Mouse (Mus musculus): ENCODE data around the gene Cmtm6. TPM values are rescaled to one million over a fixed set of nuclear protein-coding genes. Genes with fewer than 3 reads are reported as not detected.
A peak's percentile ranks its signal among the peaks of the same experiment; 100 is the strongest.

Cmtm6 gene
- total RNA-seq, 2 experiments from 2014 or later: 26.3 to 30.5 TPM

- no peak for DNase-seq (ENCODE audit: low spot score in 2 of 2)
Measured at GRCm38 (mm10) chr9:114729911-114730805, 758 bp upstream of the Cmtm6 start.

- no peak for DNase-seq (ENCODE audit: low spot score in 2 of 2)
Measured at GRCm38 (mm10) chr9:114731871-114732682, 1.2 kb downstream of the Cmtm6 start.

GRCm38 (mm10) chr9:114733238-114733637 lies 2.3 kb downstream of the Cmtm6 start:
- DNase-seq (ENCODE audit: low spot score in 2 of 2): no peak

GRCm38 (mm10) chr9:114736442-114736841 lies 5.5 kb downstream of the Cmtm6 start:
- no peak for DNase-seq (ENCODE audit: low spot score in 2 of 2)

GRCm38 (mm10) chr9:114740336-114740735 lies 9.4 kb downstream of the Cmtm6 start:
- DNase-seq (ENCODE audit: low spot score in 2 of 2): no peak

- no peak for DNase-seq (ENCODE audit: low spot score in 2 of 2)
Measured at GRCm38 (mm10) chr9:114742731-114743130, 11.8 kb downstream of the Cmtm6 start.

GRCm38 (mm10) chr9:114745163-114745562 lies 14.2 kb downstream of the Cmtm6 start:
- DNase-seq (ENCODE audit: low spot score in 2 of 2): no peak

- no peak for DNase-seq (ENCODE audit: low spot score in 2 of 2)
Measured at GRCm38 (mm10) chr9:114745654-114746053, 14.7 kb downstream of the Cmtm6 start.

GRCm38 (mm10) chr9:114747012-114747411 lies 16.1 kb downstream of the Cmtm6 start:
- no peak for DNase-seq (ENCODE audit: low spot score in 2 of 2)

GRCm38 (mm10) chr9:114747466-114747865 lies 16.6 kb downstream of the Cmtm6 start:
- DNase-seq (ENCODE audit: low spot score in 2 of 2): no peak

GRCm38 (mm10) chr9:114751582-114751981 lies 20.7 kb downstream of the Cmtm6 start:
- DNase-seq (ENCODE audit: low spot score in 2 of 2): no peak

- DNase-seq (ENCODE audit: low spot score in 2 of 2): no peak
Measured at GRCm38 (mm10) chr9:114752311-114752710, 21.4 kb downstream of the Cmtm6 start.

- DNase-seq (ENCODE audit: low spot score in 2 of 2): peak; percentile 92 to 94
Measured at GRCm38 (mm10) chr9:114752863-114753484, 22.1 kb downstream of the Cmtm6 start.

GRCm38 (mm10) chr9:114758272-114758671 lies 27.4 kb downstream of the Cmtm6 start:
- DNase-seq (ENCODE audit: low spot score in 2 of 2): no peak

- no peak for DNase-seq (ENCODE audit: low spot score in 2 of 2)
Measured at GRCm38 (mm10) chr9:114758801-114759200, 27.9 kb downstream of the Cmtm6 start.

GRCm38 (mm10) chr9:114759886-114760285 lies 29.0 kb downstream of the Cmtm6 start:
- no peak for DNase-seq (ENCODE audit: low spot score in 2 of 2)

- no peak for DNase-seq (ENCODE audit: low spot score in 2 of 2)
Measured at GRCm38 (mm10) chr9:114760353-114760752, 29.4 kb downstream of the Cmtm6 start.

- DNase-seq (ENCODE audit: low spot score in 2 of 2): no peak
Measured at GRCm38 (mm10) chr9:114761848-114762247, 30.9 kb downstream of the Cmtm6 start.

- DNase-seq (ENCODE audit: low spot score in 2 of 2): peak in 1 of 2 experiments; percentile 39
Measured at GRCm38 (mm10) chr9:114763341-114763740, 32.4 kb downstream of the Cmtm6 start.

GRCm38 (mm10) chr9:114767030-114767429 lies 36.1 kb downstream of the Cmtm6 start:
- peak; percentile 72 to 80 for DNase-seq (ENCODE audit: low spot score in 2 of 2)

- no peak for DNase-seq (ENCODE audit: low spot score in 2 of 2)
Measured at GRCm38 (mm10) chr9:114767507-114767906, 36.6 kb downstream of the Cmtm6 start.

- no peak for DNase-seq (ENCODE audit: low spot score in 2 of 2)
Measured at GRCm38 (mm10) chr9:114768066-114768465, 37.1 kb downstream of the Cmtm6 start.

Measured in layer of hippocampus, postnatal 10 days (tissue).